Mouse (Mus musculus) left cerebral cortex, postnatal 4 days (tissue): Measurements from ENCODE around the gene Ttc22. TPM values are rescaled to one million over a fixed set of nuclear protein-coding genes. Genes with fewer than 3 reads are reported as not detected.
A peak's percentile ranks its signal among the peaks of the same experiment; 100 is the strongest.

ENCODE experiments used
- DNase-seq: peaks from one replicate; pipeline ENCODE4 v3.0.0-alpha.2; 2022
- intact Hi-C: fragments of 180-260 bp; cut with DNase I; formaldehyde crosslinking; loops from one replicate; pipeline ENCODE4 v1.15.1; 2025
- total RNA-seq, 2 experiments: library from RNA; stranded (reverse); gene quantifications; 2 replicates each; pipeline ENCODE4 v1.2.3; 2021

Ttc22 gene
- total RNA-seq, 2 experiments from 2014 or later: 1.6 to 1.9 TPM

DNA sequence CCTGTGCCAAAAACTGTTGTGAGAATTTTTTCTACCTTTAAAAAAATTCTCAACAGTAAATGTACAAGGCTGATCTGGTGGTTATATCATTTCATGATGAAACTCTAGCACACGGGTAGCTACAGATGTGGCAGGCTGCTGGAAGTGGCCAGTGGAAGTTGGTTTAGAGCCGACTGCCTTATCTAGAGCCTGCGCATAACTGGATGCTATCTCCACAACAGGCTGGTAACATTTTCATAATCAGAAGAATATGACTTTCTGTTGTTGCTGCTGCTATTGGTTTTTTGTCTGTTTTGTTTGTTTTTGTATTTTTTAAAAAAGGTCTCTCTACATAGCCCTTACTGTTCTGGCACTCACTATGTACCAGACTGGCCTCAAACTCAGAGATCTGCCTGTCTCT is 30.3 kb downstream of the Ttc22 start:
- intact Hi-C loops: no loop called here
- DNase-seq: no peak

DNA sequence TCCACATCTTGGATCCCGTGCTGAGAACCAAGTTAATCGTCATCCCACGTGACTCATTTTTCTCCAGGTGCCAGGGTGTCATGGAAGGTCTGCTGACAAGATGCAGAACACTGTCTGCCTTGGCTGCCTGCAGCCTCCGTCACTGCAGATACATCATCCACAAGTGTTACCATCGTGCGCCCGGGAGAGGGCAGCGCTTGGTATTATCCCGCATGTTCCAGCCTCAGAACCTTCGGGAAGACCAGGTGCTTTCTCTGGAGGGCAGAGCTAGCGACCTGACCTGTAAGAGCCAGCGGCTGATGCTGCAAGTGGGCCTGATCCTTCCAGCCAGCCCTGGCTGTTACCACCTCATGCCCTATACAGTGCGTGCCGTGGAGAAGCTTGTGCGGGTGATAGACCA is 30.8 kb downstream of the Ttc22 start:
- DNase-seq: no peak
- intact Hi-C loops: no loop called here

DNA sequence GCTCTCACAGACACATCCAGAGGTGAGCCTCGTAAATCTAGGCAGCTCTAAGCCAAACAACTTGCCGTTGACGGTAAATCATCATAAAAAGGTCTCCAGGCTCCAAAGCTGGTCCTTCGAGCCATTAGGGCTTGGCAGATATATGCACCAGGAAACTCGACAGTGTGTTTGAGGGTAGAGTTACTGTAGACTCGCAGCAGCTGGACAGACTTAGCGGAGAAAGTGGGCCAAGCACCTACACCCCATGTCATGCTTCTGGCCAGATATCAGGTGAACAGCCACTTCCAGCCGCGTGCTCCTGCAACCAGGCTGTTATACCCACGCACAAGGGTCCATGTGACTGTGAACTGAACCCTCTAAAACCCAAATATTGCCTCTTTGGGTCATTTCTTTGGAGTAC is 33.4 kb downstream of the Ttc22 start:
- intact Hi-C loops: no loop called here

DNA sequence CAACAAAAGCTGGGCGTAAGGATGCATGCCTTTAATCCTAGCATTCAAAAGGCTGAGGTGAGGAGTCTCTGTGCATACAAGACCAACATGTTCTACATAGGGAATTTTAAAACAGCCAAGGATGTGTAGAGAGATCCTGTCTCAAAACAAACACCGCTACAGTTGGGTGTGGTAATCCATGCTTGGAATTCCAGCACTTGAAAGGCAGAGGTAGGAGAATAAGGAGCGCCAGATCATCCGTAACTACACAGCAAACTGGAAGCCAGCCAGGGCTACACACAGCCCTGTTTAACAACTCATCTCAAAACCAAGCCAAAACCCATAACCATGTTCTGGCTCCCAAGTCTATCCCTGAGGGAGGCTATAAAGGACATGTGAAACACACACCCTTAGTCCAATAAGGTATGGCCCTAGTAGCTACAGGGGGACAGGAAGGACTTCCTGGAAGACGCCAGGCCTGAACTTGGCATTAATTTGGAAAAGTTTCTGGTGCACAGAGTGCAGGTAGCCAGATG is 41.8 kb downstream of the Ttc22 start:
- no peak for DNase-seq
- intact Hi-C loops: no loop called here

More for the DNA sequence above, 33.4 kb downstream of the Ttc22 start:
- DNase-seq: no peak

DNA sequence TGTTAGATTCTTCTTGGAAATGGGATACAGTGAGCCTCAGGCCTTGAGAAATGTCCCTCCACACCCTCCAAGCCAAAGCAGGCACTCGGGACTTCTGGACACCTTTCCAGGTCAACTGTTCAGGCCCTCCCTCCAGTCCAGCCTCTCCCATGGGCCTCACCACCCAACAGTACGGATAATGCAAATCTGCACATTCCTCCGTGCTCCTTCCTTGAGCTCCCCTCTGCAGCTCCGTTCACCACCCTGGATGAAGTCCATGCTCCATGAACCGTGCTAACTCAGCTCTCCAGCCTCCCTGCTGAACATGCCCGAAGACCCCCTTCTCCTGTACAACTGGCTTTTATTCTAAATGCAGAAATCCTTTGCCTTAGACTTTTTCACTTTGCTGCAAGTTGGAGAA is 42.5 kb downstream of the Ttc22 start:
- DNase-seq: no peak
- intact Hi-C loops: no loop called here

DNA sequence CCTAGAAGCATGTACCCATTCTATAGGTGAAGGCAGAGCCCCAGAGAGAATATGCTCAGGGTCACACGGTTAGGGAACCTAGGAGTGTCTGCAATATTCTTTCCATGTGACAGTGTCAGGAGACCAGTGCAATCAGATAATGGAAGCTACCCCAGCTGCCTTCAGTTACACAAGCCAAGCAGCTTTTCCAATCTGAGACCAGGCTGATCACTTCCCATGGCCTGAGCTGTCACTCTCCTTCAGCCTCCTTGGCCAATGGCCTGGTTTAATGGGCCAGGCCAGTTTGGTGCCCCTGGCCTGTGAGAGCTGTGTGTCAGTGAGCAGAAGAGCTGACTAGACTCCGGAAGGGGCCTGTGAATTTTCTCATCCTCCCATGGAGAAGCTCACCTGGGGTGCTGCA is 43.0 kb downstream of the Ttc22 start:
- DNase-seq: no peak
- intact Hi-C loops: no loop called here

DNA sequence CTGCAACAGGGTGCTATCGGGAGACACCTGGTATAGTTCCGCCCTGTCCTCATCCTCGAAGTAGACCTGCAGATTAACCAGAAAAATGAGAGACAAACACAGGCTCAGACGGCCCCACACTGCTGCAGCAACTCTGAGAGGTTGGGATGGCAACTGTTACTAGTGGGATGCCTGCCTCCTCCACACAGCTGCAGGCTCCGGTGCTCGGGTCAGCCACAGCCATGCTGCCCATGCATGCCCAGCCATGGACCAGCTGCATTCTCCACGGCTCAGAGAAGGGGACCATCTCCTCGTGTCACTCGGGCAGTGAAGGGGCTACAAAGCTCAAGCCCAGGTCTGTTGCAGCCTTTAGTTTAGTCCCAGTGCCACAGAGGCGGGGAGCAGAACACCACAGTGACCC is 43.4 kb downstream of the Ttc22 start:
- intact Hi-C loops: no loop called here
- DNase-seq: no peak

DNA sequence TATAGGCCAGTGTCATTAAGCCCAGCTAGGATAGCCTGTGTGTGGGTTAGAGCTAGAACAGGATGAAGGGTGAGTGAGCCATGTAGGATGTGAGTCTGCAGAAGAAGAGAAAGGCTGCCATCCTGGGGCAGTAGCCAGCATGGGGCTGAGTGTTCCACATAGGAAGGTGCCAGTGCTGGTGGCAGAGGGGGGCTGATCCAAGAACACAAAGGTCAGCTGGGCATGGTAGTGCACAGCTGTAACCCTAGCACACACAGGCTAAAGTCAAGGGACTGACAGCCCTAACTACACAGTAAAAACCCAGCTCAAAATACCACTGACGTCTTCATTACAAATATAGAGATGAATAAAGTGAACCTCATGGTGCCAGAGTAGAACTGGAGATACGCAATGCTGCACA is 44.3 kb downstream of the Ttc22 start:
- intact Hi-C loops: no loop called here
- no peak for DNase-seq

DNA sequence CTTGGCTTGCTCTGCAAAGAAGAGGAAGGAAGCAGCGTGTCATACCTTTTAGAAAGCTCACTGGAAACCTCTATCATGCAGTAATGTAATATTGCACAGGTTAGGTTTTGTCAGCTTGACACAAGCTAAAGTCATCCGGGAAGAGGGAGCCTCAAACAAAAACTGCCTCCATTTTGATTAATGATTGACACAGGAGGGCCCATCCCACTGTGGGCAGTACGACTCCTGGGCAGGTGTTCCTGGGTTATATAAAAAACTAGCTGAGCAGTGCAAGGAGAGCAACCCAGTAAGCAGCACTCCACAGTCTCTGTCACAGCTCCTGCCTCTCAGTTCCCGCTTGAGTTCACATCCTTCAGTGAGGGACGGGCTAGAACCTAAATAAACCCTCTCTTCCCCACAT is 54.5 kb downstream of the Ttc22 start:
- intact Hi-C loops: no loop called here
- DNase-seq: no peak

DNA sequence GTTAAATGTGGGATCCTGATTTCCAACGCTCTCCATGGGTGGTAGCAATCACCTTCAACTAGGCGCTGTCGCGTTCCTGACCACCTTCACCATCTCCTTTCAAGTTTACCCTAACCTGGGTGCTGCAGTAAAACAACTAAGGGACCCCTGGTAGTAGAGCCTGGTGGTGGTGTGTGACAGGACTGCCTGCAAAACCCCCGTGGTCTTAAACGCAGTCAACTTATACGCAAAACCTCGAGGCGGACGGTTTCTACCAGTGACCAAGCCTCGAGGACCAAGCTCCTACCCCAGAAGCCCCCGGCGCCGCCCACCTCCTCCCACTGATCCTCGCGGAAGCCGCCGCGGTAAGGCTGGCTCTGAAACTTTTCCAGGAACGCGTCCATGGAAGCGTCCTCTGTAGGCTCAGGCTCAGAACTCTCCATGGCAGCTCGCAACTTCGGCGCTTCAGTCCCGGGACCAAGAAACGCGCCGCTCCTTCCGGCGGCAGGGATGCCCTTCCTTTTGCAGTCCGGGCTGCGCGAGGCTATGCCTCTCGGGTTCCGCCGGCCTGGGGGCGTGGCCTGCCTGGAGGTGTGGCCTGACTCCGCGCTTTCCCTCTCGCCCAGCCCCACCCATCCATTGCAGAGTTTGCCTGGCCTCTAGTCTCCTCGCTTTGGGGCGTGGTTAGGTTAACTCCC is 56.3 kb downstream of the Ttc22 start, which contains the start of gene Ttc4:
TSS of gene Ttc4 (minus strand) at position 503 of the 677 bp plus-strand sequence.
- peak; percentile 90 for DNase-seq
- intact Hi-C loops: no loop called here

DNA sequence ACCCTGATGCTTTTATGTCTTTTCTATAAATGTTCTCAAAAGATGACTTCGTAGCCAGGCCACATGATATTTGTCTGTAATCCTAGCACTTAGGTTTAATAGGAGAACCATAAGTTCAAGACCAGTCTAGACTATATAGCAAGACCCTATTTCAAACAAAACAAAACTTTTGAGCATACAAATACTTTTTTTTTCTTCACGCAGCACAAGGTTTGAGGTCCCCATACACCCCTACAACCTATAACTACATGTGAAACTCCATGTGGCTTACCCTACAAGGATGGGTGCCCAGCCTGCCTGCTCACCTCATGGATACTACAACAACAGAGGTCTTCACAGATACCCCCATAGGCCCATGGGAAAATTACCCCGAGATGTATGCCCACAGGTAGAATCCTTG is 56.9 kb downstream of the Ttc22 start:
- intact Hi-C loops: no loop called here
- no peak for DNase-seq

DNA sequence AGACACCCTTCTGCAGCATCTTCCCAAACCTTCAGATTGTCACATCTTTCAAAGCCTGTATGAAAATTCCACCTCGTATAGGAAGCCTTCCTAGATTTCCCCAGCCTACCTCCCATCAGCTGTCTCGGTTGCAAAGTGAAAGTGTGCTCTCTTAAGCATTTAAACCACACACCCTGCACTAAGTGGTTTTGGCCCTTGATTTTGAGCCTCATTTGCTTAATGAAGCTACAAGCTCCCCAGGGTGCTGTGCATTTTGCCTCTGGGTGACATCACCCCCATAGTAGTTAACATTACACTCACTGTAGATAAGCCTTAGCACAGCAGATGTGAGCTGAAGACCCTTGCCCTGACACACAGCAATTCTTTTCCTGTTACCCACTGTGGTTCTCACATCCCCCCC is 58.7 kb downstream of the Ttc22 start:
- no peak for DNase-seq
- intact Hi-C loops: no loop called here

DNA sequence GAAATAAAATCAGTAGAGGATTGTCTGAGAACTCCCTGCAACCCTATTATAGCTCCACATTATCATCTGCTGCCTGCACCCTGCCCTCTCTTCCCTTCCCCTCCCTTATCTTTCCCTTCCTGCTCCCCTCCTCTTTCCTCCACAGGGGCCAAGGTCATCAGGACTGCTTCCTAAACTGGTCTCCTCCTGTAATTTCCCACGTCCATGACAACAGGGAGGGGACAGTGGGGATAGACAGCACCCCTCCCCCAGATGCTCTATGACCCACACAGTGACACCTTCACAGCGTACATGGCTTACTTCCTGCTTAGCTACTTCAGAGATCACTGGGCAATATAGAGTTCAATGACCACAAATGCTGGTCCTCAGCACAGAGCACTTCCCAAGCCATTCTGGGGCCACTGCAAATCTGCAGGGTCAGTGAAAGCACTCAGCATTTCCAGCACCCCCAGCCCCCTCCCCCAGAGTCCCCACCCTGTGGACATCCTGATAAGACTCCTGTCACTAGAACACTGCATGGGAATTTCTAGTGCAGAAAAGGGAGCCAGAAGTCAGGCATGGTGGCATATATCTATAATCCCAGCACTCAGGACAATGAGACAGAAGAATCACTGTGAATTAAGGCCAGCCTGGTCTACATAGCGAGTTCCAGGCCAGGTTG is 66.5 kb downstream of the Ttc22 start:
- intact Hi-C loops: no loop called here
- no peak for DNase-seq

Other genes with a start within 250 kb of the Ttc22 start
- gene Pcsk9, start 158.1 kb upstream of the Ttc22 start, total RNA-seq: 1 to 10 TPM; 4.4 to 5.3 TPM
- gene Bsnd, start 130.1 kb upstream of the Ttc22 start, total RNA-seq: not detected
- gene Dhcr24, start 61.4 kb upstream of the Ttc22 start, total RNA-seq: 100 to 1,000 TPM; 143 to 145 TPM
- under 1 TPM in 1 of 2 experiments, not detected in 1; 0.22 TPM for gene Lexm, start 5.2 kb upstream of the Ttc22 start, total RNA-seq
- 1 to 10 TPM; 6.0 to 9.2 TPM for gene Pars2, start 28.6 kb downstream of the Ttc22 start, total RNA-seq
- 10 to 100 TPM; 57.4 to 62.1 TPM for gene Ttc4, start 56.5 kb downstream of the Ttc22 start, total RNA-seq
- gene Mroh7, start 108.5 kb downstream of the Ttc22 start, total RNA-seq: 1 to 10 TPM; 1.3 to 1.6 TPM
- not detected for gene Fam151a, start 111.5 kb downstream of the Ttc22 start, total RNA-seq
- 1 to 10 TPM; 3.7 to 3.8 TPM for gene Acot11, start 182.6 kb downstream of the Ttc22 start, total RNA-seq